Mouse (Mus musculus) granulocyte monocyte progenitor cell, adult 5-6 weeks (primary cell): ENCODE data around the gene Ngf. TPM values are rescaled to one million over a fixed set of nuclear protein-coding genes. Genes with fewer than 3 reads are reported as not detected.

Experiments
- ATAC-seq: replicated peaks from 2 replicates; pipeline ENCODE4 v1.8.0; 2016; ENCODE audit warnings: mild to moderate bottlenecking, moderate TSS enrichment, inconsistent platforms; ENCODE audit not compliant: poor library complexity, severe bottlenecking
- total RNA-seq, 2 experiments: library from RNA; stranded (forward) in 1 of 2; stranded (reverse) in 1 of 2; fragments of 200-712, 200-1000 nt in 1 of 2; fragments of >200 nt in 1 of 2; fragmentation: Nextera tagmentation in 1 of 2; gene quantifications; 2 replicates each; pipeline ENCODE4 v1.2.3; 2014 to 2017

The Ngf gene
- total RNA-seq, 2 experiments from 2014 or later, result not detected

- no peak for ATAC-seq
Measured at GRCm38 (mm10) chr3:102506061-102506460, 36.3 kb downstream of the Ngf start.

- ATAC-seq, result no peak
Measured at GRCm38 (mm10) chr3:102507666-102508260, 38.0 kb downstream of the Ngf start.

GRCm38 (mm10) chr3:102508455-102508854, 38.7 kb downstream of the Ngf start:
- ATAC-seq, result no peak

GRCm38 (mm10) chr3:102509601-102510000, 39.9 kb downstream of the Ngf start:
- ATAC-seq, result no peak

GRCm38 (mm10) chr3:102516937-102517336, 47.2 kb downstream of the Ngf start:
- no peak for ATAC-seq

- ATAC-seq, result no peak
Measured at GRCm38 (mm10) chr3:102521061-102521460, 51.3 kb downstream of the Ngf start.

- no peak for ATAC-seq
Measured at GRCm38 (mm10) chr3:102523711-102524110, 54.0 kb downstream of the Ngf start.

- no peak for ATAC-seq
Measured at GRCm38 (mm10) chr3:102524951-102525350, 55.2 kb downstream of the Ngf start.

GRCm38 (mm10) chr3:102525856-102526255, 56.1 kb downstream of the Ngf start:
- no peak for ATAC-seq

GRCm38 (mm10) chr3:102526481-102526880, 56.8 kb downstream of the Ngf start:
- no peak for ATAC-seq

GRCm38 (mm10) chr3:102534744-102535143, 65.0 kb downstream of the Ngf start:
- ATAC-seq, result no peak

- no peak for ATAC-seq
Measured at GRCm38 (mm10) chr3:102543646-102544045, 73.9 kb downstream of the Ngf start.

- no peak for ATAC-seq
Measured at GRCm38 (mm10) chr3:102547536-102547935, 77.8 kb downstream of the Ngf start.

- ATAC-seq, result no peak
Measured at GRCm38 (mm10) chr3:102553935-102554670, 84.4 kb downstream of the Ngf start.

- no peak for ATAC-seq
Measured at GRCm38 (mm10) chr3:102556108-102556507, 86.4 kb downstream of the Ngf start.

- ATAC-seq, result no peak
Measured at GRCm38 (mm10) chr3:102556645-102557044, 86.9 kb downstream of the Ngf start.
